Mouse (Mus musculus): ENCODE measurements around the gene Kcnj4.

Kcnj4 gene

DNA sequence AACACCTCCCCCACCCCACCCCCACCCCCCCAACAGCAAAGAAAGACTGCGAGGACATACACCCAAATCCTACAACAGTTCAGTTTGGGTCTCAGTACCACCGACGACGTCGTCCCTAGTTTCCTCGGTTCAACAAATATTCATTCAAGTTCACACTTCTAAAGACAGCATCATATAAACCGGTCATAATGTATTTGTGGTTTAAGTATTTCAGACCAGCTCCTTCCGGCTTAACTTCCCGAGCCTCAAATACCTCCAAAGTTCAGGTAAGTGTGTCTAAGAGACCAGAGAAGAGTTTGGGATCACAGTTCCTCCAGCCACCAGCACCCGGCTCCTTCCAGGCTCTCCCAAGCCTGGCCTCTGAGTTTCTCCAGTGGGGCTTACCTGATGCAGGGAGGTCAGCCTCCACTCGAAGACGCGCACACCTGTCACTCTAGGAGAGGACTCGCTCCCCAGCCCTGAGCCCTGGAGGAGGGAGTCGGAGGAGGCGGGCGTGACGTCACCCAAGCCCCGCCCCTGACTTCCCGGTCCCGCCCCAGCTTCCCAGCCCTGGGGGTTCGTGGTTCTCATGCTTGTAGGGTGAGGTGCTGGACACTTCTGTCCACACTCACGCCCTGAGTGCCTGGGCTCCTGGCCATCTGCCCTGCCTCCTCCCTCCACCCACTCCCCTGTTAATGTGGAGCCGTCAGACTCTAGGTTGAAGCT, 49.8 kb downstream of the Kcnj4 start, which contains the start of gene Csnk1e:
Gene Csnk1e (minus strand): TSS at position 461 of the 705 bp plus-strand sequence.
- no peak for DNase-seq (ENCODE audit: low spot score in 2 of 2)

DNA sequence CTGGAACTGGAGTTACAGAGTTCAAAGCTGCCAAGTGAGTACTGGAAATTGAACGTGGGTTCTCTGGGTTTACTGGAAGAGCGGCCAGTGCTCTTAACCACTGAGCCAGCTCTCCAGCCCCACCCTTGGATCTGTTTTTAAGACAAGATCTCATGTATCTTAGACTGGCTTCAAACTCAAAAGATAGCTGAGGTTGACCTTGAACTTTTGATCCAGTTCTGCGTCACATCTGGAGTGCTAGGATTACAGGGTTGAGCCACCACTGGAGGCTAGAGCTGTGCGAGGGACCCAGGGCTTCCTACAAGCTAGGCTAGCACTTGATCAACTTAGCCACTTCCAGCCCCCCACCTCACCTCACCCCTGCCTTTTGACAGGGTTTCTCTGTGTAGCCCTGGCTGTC, 51.2 kb downstream of the Kcnj4 start:
- DNase-seq (ENCODE audit: low spot score in 2 of 2) = no peak

DNA sequence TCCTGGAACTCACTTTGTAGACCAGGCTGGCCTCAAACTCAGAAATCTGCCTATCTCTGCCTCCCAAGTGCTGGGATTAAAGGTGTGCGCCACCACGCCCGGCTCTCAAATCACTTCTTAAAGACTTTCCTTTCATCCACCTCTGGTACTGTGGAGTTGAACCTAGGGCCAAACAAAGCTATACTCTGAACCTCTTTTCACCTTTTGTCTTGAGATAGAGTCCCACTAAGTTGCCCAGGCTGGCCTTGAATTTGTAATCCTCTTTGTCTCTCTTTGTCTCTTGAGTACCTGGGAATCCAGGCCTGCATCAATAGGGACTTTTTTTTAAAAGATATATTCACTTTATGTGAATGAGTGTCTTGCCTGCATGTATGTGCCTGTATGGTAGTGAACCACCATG, 57.0 kb downstream of the Kcnj4 start:
- DNase-seq (ENCODE audit: low spot score in 2 of 2) = no peak

DNA sequence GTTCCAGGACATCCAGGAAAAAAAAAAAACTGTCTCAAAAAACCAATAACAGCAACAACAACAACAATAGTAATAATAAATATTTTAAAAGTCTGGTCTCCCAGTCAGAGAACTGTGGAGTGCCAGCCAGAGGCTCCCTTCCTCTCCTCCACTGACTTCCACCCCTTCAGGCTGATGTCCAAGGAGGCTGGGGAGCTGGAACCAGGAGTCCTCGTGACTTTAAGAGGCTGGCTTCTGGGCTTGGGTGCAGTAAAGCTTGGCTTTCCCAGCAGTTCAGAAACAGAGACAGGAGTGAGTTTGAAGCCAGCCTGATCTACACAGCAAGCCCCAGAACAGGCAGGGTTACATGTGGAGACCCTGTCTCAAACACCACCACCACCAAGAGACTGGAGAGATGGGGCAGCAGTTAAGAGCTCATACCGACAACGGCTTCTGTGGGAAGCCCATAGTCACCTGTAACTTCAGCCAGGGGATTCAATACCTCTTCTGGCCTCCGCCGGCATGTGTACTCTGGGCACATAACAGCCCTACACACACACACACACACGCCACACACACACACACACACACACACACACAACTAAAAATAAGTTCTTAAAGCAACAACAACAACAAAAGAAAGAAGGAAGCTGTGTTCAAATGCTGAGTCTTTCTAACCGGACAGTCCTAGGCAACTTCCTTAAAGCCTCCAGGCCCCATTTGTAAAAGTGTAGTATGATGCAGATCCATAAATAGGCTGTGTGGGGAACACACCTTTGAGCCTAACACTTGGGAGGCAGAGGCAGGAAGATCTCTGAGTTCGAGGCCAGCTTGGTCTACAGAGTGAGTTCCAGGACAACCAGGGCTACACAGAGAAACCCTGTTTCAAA, 59.0 kb downstream of the Kcnj4 start:
- DNase-seq (ENCODE audit: low spot score in 2 of 2) = no peak

DNA sequence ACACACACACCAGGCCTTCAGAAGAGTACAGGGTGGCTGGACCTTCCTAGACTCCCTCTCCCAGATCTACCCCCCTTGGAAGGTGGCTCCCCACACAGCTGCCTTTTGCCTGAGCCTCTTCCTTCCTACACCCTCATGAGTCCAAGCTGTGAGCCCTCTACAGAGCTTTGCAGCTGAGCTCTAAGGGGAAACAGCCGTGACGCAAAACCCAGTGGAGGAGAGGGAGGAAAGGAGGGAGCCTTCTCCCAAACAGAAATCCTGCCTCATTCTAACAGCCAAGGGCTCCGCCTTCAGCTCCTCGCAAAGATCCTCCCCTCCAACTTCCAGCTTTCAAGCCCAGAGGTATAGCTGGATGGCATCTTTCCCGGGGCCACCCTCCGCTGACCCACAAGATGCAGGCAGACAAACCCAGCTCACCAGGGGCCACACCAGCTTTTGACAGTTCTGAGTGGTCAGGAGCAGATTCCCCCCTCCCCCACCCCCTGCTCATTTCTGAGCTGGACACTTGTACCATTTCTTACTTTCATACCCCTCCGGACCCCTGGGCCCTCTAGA, 61.1 kb downstream of the Kcnj4 start:
- peak; percentile 69 to 73 for DNase-seq (ENCODE audit: low spot score in 2 of 2)

DNA sequence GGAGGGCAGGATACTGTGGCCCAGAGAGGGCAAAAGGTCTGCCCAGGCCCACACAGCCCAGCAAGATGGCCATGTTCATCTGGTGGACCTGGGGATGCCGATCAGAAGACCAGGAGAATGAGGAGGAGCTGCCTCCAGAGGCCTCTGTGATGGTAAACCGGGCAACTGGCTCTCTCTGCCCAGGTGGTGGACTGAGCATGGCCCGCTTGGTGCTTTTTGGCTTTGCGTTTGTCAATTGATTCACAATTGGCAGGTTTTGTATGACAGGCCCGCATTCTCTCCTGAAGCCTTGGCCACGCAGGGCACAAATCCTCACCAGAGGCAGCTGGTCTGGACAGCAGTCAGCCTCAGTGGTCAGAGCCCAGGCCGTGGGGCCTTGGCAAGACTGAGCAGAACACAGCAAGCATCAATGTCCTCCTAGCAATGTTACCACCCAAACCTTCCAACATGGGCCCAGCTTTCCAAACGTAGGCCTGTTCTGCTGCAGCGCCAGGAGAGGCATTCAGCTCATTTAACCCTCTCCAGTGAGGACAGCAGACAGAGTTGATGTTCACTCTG, 62.0 kb downstream of the Kcnj4 start:
- no peak for DNase-seq (ENCODE audit: low spot score in 2 of 2)

DNA sequence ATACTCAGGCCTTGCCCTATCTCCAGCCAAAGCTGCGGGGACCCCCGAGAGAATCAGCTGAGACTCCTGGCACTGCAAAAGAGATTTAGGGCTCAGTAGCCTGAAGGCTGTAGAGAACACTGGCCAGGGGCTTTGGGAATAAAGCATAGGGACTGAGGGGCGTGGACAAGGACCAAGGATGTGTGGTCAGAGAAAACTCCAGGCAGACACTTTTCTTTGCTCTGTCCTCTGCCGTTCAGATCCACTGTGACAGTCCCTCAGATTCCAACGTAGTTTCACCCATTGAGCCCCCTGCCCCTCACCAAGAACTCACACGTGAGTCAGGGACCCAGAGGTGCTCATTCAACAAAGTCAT, 62.8 kb downstream of the Kcnj4 start:
- DNase-seq (ENCODE audit: low spot score in 2 of 2) = no peak

DNA sequence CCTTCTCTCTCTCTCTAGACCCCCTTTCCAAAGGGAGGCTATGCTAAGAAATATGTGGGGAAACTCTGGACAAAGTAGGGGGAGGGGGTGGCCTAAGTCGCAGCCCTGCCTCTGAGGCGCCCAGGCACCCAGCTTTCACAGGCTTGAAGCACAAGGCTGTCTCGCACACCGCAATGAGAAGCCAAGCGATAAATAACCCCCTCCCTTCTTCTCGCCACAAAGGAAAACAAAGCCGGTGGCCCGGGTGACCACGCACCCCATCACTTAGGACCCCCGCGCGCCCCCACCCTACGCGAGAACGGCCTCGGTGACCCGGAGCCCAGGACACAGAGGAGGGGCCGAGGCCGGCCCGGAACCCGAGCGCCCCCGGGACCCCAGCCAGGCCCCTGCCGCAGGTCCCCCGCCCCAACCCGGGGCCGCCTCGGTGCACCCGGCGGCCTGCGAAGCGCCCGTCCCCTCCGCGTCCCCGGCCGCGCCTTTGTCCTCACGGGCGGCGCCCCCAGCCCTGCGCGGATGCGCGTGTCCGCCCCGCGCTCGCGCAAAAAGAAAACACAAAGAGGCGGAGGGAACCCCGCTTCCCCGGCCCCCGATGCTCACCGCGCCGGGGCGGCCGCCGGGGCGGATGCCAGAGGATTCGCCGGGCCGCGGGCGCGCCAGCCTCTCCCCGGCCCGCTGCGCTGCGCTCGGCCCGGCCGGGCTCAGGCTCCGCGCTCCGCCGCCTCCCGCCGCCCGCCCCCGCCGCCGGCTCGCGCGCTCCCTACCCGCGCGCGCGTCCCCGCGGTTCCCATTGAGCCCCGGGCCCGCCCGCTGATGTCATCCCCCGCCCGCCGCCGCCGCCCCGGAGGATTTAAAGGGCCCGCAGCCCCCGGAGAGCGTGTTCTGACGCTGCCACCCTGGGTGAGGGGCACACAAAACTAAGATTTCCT, 63.4 kb downstream of the Kcnj4 start:
- DNase-seq (ENCODE audit: low spot score in 2 of 2) = peak; percentile 73 to 81

DNA sequence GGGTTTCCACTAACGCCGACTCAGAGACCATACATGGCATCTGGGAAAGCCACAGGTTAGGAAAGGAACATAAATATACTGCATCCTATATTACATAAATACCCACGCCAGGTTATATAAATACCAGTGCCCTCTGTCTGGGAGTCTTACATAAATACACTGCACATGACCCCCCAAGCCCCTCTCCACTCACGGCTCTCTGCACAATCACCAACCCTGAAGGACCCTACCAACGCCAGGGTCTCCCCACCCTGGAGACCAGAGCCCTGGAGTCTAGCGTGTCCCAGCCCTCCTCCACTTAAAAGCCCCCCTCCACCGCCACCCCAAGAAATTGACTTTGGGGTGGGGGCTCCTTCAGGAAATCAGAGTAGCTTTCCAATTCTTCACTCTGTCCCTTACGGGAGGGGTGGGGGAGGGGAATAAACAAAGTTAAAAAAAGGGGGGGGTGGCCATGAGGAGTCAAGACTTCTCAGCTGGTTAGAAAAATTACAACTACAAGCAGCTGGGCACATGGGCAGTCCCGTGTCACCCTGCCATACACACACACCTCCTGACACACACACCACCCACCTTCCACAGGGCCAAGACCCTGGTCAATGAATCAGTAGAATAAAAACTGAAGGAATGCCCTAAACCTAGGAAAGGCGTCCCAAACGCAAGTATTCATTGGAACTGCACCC, 64.2 kb downstream of the Kcnj4 start:
- DNase-seq (ENCODE audit: low spot score in 2 of 2) = no peak

DNA sequence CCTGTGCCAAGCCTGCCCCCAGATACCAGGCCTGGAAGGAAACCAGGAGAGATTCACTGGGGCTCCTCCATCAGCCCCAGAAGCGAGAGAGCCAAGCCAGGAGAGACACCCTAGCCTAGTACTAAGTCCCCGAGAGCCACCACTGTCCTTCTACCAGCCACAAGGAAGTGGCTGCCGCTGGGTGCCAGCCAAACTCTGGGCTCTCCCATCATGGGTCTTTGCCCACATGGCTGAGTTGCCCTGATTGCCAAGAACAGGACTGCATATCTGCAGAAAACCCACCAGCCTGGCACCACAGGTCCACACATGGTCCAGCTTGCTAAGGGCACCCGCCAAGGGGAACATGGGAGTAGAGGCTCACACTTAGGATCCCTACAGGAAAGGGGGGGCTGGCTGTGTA, 64.8 kb downstream of the Kcnj4 start:
- DNase-seq (ENCODE audit: low spot score in 2 of 2) = peak; percentile 51 to 72

DNA sequence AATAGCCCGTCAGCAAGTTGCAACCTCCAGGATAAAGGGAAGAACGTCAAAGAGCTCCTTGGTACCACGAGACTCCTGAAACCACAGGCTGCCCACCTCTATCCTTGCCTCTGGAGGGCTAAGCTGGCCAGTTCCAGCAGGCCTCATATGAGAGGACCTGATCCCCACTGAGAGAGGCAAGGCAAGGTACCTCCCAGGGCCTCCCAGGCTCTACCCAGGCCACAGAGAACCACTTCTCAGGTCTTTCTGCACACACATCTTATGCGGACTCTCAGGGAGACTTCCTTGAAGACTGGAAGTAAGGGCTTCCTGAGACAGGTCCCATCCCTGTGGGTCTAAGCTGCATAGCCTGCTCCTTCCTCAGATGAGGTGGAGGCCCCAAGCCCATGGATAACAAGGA, 65.7 kb downstream of the Kcnj4 start:
- DNase-seq (ENCODE audit: low spot score in 2 of 2) = no peak

DNA sequence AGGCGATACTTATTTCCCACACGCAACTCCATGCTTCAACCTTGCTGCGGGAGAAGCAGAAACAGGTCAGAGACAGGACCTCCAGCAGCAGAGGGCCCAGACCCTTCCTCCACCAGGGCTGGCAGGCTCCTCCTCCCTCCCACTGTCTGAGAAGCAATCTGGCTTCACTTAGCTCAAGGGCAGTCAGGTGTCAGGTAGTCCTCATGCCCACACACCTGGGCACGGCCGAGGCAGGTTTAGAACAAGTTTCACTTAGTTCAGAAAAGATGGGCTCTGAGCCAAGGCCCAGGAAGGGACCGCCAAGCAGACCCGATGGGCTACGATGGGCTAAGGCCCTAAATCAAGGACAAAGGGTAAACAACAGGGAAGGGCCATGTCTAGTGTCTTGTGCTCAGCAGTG, 66.2 kb downstream of the Kcnj4 start:
- no peak for DNase-seq (ENCODE audit: low spot score in 2 of 2)

DNA sequence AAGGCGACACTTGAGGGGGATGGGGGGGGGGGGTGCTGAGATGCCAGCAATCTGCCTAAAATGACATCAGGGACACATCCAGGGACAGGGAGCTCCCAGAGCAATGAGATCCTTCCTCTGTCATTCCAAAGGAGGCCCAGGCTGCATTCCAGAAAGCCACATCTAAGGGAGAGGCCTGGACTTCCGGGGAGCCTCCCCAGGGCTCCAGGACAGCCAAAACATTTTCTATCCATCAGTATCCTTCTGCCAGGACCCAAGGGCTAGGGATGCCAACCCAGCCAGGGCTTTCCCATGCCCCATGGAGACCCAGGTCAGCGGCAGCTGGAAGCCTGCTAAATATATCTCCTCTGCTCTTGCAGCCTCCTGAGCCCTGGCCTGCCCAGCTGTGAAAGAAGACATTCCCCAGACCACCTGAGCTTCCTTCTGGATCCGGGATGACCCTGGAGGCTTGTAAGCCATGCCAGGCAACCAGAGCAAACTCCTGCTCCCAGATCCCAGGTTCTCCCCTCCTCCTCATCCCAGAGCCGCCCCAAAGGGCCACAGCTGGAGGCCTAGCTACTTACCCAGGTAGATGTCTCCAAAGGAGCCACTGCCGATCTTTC, 66.7 kb downstream of the Kcnj4 start:
- DNase-seq (ENCODE audit: low spot score in 2 of 2) = no peak

DNA sequence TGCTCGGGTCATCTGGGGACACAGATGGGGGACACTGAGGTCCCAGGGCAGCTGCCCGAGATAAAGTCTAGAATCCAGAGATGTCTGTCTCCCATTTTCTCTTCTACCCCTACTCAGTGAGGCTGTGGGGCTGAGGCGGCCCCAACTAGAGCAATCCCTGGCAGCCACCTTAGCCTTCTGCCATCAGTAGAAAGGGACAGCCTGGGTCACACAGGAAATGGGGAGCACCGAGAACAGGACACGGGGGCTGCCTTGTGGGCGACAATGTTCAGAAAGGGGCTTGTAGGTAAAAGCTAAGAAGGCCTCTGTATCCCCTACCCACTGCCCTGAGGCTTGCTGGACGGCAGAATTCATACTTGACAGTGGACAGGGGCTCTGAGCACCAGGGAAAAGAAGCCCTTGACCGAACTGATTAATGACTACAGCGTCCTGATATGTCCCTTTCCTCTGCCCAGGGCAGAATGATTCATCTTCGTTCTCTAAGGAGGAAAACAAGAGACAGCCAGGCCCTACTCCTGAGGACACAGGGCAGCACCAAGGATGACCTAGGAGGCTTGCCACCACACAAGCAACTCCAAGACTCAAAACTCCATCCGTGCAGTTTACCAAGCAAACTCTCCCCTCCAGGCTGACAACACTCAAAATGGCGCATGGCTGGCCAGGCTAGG, 67.4 kb downstream of the Kcnj4 start:
- no peak for DNase-seq (ENCODE audit: low spot score in 2 of 2)

DNA sequence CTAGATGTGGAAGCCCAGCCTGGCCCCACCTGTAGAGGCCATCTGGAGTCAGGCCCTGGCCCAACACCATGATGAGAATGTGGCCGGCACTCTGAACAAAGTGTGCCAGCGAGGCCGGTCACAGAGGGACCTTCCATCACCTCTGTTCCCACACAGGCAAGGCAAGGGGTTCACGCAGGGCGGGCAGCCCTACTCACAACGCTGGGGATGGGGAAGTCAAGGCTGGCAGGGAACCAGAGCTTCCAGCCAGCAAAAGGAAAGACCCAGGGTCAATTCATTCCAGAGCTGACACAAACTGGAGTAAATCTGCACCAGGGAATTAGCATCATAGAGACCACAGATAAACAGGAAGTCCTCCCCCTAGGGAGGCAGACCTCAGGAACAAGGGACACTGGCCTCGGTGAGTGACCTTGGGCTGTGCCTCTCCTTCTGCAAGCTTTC, 68.5 kb downstream of the Kcnj4 start:
- no peak for DNase-seq (ENCODE audit: low spot score in 2 of 2)

DNA sequence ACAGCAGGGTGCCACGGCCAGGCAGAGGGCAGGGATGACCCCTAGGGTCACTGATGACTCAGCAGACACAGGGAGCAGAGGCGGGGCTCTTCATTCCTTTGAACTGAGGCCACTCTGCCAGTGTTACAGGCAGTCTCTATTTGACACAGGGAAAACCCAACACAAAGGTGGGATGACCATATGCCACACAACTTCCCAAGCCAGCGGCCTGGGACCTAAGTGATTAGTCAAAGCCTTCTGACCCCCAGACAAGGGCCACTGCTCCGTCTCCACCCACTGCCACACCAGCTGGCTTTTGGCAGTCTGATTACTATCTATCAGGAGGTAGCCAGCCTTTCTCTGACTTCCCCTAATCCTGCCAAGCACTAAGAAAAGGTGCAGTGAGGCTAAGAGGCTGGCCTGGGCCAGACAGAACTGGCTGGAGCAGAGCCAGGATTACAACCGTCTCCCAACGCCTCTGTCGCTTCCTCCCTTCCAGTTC, 69.8 kb downstream of the Kcnj4 start:
- DNase-seq (ENCODE audit: low spot score in 2 of 2) = no peak

All from frontal cortex, postnatal 36 days (tissue).